Mouse (Mus musculus): Measurements from ENCODE around the gene Rimbp2. TPM values are rescaled to one million over a fixed set of nuclear protein-coding genes. Genes with fewer than 3 reads are reported as not detected.

The Rimbp2 gene
- polyA plus RNA-seq, 1 experiment from 2014 or later: 6.8 TPM

GRCm38 (mm10) chr5:128708929-128709328, 244.4 kb downstream of the Rimbp2 start:
- Histone ChIP-seq H3K9me3 (replicated peaks; ENCODE audit: control insufficient read depth, low read length, poor library complexity, severe bottlenecking) (no peaks in the 10 kb centered on the region), H3K9ac (ENCODE audit: low read depth, low read length) (no peak overlapping the region), H3K27ac (ENCODE audit: low read length) (no peak overlapping the region), H3K4me2 (ENCODE audit: low read length) (no peak overlapping the region), H3K4me1 (ENCODE audit: control insufficient read depth, insufficient read depth, low read length) (peaks cover 4% of the 10 kb centered on the region), H3K4me3 (ENCODE audit: low read depth, low read length) (no peak overlapping the region), H3K27me3 (ENCODE audit: control insufficient read depth, insufficient read depth, low read depth, low read length) (no peaks in the 10 kb centered on the region), H3K36me3 (ENCODE audit: control insufficient read depth, insufficient read depth, low read length) (no peaks in the 10 kb centered on the region)
- ATAC-seq: no peak
- WGBS: 66% methylated on average over 5 of the region's 5 CpGs

Other genes starting within 250 kb of the Rimbp2 start
- 14.8 TPM in 2 replicates for gene Stx2, start 55.1 kb upstream of the Rimbp2 start, polyA plus RNA-seq (2015; fragmentation: Nextera tagmentation; extraction: Ambion mirVana)
- gene Ran, start 66.6 kb upstream of the Rimbp2 start, polyA plus RNA-seq (2015; fragmentation: Nextera tagmentation; extraction: Ambion mirVana): 329 and 357 TPM in 2 replicates
- 0.11 and 0.21 TPM in 2 replicates for gene Adgrd1, start 143.3 kb upstream of the Rimbp2 start, polyA plus RNA-seq (2015; fragmentation: Nextera tagmentation; extraction: Ambion mirVana)